Mouse (Mus musculus): ENCODE results near the gene Prss23. TPM values are rescaled to one million over a fixed set of nuclear protein-coding genes. Genes with fewer than 3 reads are reported as not detected.

Gene Prss23
- polyA plus RNA-seq, 1 experiment from 2014 or later = 25.3 TPM

DNA sequence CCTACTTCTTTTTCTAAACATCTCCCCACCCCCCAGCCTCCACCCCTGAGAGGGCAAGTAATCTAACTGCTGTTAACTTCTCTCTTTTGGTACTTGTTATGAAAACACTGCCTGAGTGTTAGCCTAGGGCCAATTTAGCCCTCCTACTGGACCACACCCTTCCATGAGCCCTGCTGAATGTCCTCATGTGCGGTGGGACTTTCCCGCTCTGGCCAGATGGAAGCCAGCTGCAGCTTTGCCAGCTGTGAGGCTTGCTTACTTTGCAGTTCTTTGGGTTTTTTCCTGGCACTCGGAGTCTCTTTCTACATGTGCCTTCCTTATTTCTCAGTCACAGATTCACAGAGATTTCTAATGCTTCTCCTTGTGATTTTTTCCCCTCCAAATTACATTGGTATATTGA is 45.3 kb downstream of the Prss23 start:
- H3K27me3 ChIP-seq (ENCODE audit: insufficient read depth, poor library complexity, severe bottlenecking) = no peaks in the 10 kb centered on the region
- H3K27ac ChIP-seq = no peak overlapping the region
- no peak overlapping the region for H3K4me3 ChIP-seq
- H3K9me3 ChIP-seq = no peaks in the 10 kb centered on the region
- no peak for DNase-seq (ENCODE audit: low spot score)
- H3K36me3 ChIP-seq = no peaks in the 10 kb centered on the region
- WGBS = 62% methylated on average over 3 of the region's 3 CpGs
- peaks cover 4% of the 10 kb centered on the region; the same call in 1 of the 2 replicates for H3K4me1 ChIP-seq (replicated peaks)

- no peaks in the 10 kb centered on the region for H3K36me3 ChIP-seq
- no peak for DNase-seq (ENCODE audit: low spot score)
- no peaks in the 10 kb centered on the region for H3K9me3 ChIP-seq
- 88% methylated on average over 2 of the region's 2 CpGs for WGBS
- no peak overlapping the region for H3K4me3 ChIP-seq
- H3K27ac ChIP-seq = no peak overlapping the region
- peaks cover 3% of the 10 kb centered on the region; the same call in 1 of the 2 replicates for H3K27me3 ChIP-seq (ENCODE audit: insufficient read depth, poor library complexity, severe bottlenecking)
- H3K4me1 ChIP-seq (replicated peaks) = peaks cover 4% of the 10 kb centered on the region; the same call in 1 of the 2 replicates
These were observed 48.5 kb downstream of the Prss23 start for GRCm38 (mm10) chr7:89478490-89478889.

DNA sequence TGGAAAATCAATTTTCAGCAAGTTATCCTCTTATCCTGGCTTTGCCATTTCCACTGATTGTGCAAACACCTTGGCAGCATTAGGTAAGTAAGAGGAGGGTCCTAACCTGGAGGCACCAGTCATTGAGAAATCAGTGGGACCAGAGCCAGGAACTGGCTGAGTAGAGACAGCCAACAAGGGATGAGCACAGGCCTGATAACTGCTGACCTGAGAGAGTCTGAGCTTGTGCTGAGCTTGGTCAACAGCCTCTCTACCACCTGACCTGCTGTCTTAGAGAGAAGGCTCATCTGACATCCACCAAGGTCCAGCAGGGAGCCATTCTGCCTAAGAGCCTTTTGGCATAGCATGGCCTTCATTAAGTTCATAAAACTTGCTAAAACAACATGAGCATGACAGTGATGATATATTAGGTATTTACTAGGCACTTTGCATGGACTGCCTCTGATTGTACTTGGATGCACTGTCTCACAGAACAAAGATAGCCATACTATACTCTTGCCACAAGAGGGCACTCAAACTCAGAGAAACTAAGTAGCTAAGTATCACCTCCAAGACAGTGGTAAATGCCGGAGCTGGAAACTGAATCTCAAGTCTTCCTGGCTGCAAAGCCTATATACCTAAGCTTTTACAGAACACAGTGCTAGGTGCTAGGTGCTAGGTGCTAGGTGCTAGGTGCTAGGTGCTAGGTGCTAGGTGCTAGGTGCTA is 49.5 kb downstream of the Prss23 start:
- Histone ChIP-seq H3K4me3 (no peak overlapping the region), H3K36me3 (no peaks in the 10 kb centered on the region), H3K27me3 (ENCODE audit: insufficient read depth, poor library complexity, severe bottlenecking) (peaks cover 3% of the 10 kb centered on the region; the same call in 1 of the 2 replicates), H3K4me1 (replicated peaks) (peaks cover 4% of the 10 kb centered on the region; the same call in 1 of the 2 replicates), H3K27ac (no peak overlapping the region), H3K9me3 (no peaks in the 10 kb centered on the region)
- 12% methylated on average over 1 of the region's 1 CpGs for WGBS
- peak; percentile 25 for DNase-seq (ENCODE audit: low spot score)

GRCm38 (mm10) chr7:89473442-89473841 is 53.5 kb downstream of the Prss23 start:
- 63% methylated on average over 4 of the region's 4 CpGs for WGBS
- H3K27me3 ChIP-seq (ENCODE audit: insufficient read depth, poor library complexity, severe bottlenecking) = peaks cover 3% of the 10 kb centered on the region; the same call in 1 of the 2 replicates
- DNase-seq (ENCODE audit: low spot score) = no peak
- H3K27ac ChIP-seq = no peak overlapping the region
- no peaks in the 10 kb centered on the region for H3K9me3 ChIP-seq
- H3K4me1 ChIP-seq (replicated peaks) = peaks cover 2% of the 10 kb centered on the region; the same call in 1 of the 2 replicates
- H3K4me3 ChIP-seq = no peak overlapping the region
- H3K36me3 ChIP-seq = no peaks in the 10 kb centered on the region

DNA sequence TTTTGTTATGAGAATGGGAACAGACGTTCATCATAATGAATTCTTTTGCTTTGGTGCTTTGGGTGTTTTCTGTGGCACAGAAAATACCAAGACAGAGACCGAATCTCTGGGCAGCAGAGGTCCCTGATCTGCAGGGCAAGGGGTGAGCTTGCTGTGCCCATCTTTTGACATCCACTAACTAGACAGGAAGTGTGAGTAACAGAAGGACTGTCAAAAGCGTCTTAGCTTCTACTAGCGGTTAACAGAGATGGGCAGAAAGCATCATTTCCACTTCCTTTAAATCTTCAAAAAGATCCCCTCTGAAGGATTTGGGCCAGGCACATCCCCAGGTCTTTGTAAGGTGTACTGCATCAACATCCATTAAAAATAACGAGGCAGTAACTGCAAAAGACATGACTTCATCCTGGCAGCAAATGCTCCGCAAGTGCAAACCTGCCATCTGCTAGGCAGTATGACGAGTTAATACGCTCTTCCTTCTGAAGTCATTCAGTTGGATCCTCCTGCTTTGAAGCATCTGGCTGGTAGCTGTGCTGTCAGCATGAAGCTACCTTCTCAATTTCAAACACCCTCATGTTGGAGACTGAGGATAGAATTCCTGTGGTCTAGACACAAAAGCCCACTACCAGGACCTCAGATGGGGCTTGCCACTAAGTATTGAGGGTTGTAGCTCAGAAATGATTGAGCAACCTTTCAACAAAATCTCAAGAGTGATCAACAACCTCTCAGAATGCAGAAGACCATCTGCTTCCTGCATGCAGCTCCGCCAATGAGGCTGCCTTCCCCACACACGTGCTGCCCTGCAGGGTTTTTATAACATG is 63.0 kb downstream of the Prss23 start:
- Histone ChIP-seq H3K27ac (no peak overlapping the region), H3K9me3 (no peaks in the 10 kb centered on the region), H3K4me3 (no peak overlapping the region), H3K27me3 (ENCODE audit: insufficient read depth, poor library complexity, severe bottlenecking) (no peaks in the 10 kb centered on the region), H3K36me3 (no peaks in the 10 kb centered on the region), H3K4me1 (replicated peaks) (0 out of 2 replicates have a peak, but pooled peaks cover 4% of the 10 kb centered on the region)
- DNase-seq (ENCODE audit: low spot score) = no peak
- 77% methylated on average over 10 of the region's 10 CpGs for WGBS

GRCm38 (mm10) chr7:89463246-89463645 is 63.7 kb downstream of the Prss23 start:
- WGBS = 85% methylated on average over 3 of the region's 3 CpGs
- no peaks in the 10 kb centered on the region for H3K27me3 ChIP-seq (ENCODE audit: insufficient read depth, poor library complexity, severe bottlenecking)

DNA sequence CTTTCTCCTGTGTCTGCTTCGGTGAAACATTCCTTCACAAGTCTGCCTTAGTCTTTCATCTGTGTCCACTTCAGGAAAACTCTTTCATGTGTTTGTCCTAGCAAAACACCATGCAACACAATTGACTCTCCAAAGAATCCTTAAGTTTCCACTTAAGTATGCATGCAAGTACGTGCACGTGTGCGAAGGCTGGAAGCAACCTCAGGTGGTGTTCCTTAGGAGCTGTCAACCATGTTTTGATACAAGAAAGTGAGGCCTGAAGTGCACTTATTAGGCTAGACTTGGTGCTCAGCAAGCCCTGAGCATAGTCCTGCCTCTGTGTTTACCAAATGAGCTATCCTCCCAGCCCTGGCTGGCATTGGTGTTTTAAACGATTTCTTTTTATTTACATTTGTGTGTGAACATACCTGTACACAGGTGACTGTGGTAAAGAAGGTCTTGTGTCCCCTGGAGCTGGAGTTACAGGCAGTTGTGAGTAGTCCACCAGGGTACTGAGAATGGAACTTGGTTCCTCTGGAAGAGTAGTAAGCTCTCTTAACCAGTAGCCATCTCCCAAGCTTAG is 64.3 kb downstream of the Prss23 start:
- Histone ChIP-seq H3K27ac (no peak overlapping the region), H3K9me3 (no peaks in the 10 kb centered on the region), H3K36me3 (no peaks in the 10 kb centered on the region), H3K27me3 (ENCODE audit: insufficient read depth, poor library complexity, severe bottlenecking) (no peaks in the 10 kb centered on the region), H3K4me1 (replicated peaks) (0 out of 2 replicates have a peak, but pooled peaks cover 4% of the 10 kb centered on the region), H3K4me3 (no peak overlapping the region)
- 92% methylated on average over 5 of the region's 5 CpGs for WGBS
- DNase-seq (ENCODE audit: low spot score) = no peak

More at GRCm38 (mm10) chr7:89463246-89463645, 63.7 kb downstream of the Prss23 start:
- no peak for DNase-seq (ENCODE audit: low spot score)
- Histone ChIP-seq H3K4me3 (no peak overlapping the region), H3K4me1 (replicated peaks) (0 out of 2 replicates have a peak, but pooled peaks cover 4% of the 10 kb centered on the region), H3K36me3 (no peaks in the 10 kb centered on the region), H3K9me3 (no peaks in the 10 kb centered on the region), H3K27ac (no peak overlapping the region)

DNA sequence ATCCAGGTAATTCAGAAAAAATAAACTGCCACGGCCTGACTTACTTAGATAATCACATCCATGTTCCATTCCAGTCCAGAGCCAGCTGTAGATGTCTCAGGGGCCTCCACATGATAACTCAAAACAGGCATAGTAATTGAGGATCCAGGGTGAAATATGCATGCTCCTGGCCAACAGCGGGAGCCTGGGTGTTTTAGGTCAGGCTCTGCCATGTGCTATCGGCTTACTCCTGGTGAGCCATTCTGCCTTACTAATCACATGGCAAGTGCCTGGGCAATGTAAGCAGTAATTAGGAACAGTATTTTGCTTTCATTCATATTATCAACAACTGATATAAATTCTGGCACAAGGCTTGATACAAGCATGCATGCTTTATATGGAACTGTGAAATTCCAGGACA is 65.6 kb downstream of the Prss23 start:
- DNase-seq (ENCODE audit: low spot score) = peak; percentile 15
- no peaks in the 10 kb centered on the region for H3K36me3 ChIP-seq
- H3K9me3 ChIP-seq = no peaks in the 10 kb centered on the region
- WGBS = 67% methylated on average over 3 of the region's 3 CpGs
- peaks cover 14% of the 10 kb centered on the region for H3K4me1 ChIP-seq (replicated peaks)
- no peak overlapping the region for H3K27ac ChIP-seq
- no peaks in the 10 kb centered on the region for H3K27me3 ChIP-seq (ENCODE audit: insufficient read depth, poor library complexity, severe bottlenecking)
- H3K4me3 ChIP-seq = no peak overlapping the region

GRCm38 (mm10) chr7:89460911-89461310 is 66.1 kb downstream of the Prss23 start:
- Histone ChIP-seq H3K9me3 (no peaks in the 10 kb centered on the region), H3K27me3 (ENCODE audit: insufficient read depth, poor library complexity, severe bottlenecking) (no peaks in the 10 kb centered on the region), H3K27ac (no peak overlapping the region), H3K4me1 (replicated peaks) (peaks cover 18% of the 10 kb centered on the region), H3K4me3 (no peak overlapping the region), H3K36me3 (no peaks in the 10 kb centered on the region)
- no peak for DNase-seq (ENCODE audit: low spot score)

- Histone ChIP-seq H3K27me3 (ENCODE audit: insufficient read depth, poor library complexity, severe bottlenecking) (no peaks in the 10 kb centered on the region), H3K9me3 (no peaks in the 10 kb centered on the region)
- WGBS = 83% methylated on average over 2 of the region's 2 CpGs
These were observed 67.3 kb downstream of the Prss23 start for GRCm38 (mm10) chr7:89459691-89460090.

More at GRCm38 (mm10) chr7:89459691-89460090, 67.3 kb downstream of the Prss23 start:
- Histone ChIP-seq H3K4me1 (replicated peaks) (peaks cover 18% of the 10 kb centered on the region), H3K27ac (no peak overlapping the region), H3K36me3 (no peaks in the 10 kb centered on the region), H3K4me3 (no peak overlapping the region)
- no peak for DNase-seq (ENCODE audit: low spot score)
